Mouse (Mus musculus) cortical plate, adult 2 months (tissue): ENCODE measurements around the gene Nat8f5.
"Not testable (repeated sequence)": the region's sequence is repeated elsewhere in the genome, so short reads cannot be mapped to it uniquely, and the experiment has no call there.

Source experiments
- CTCF ChIP-seq: fragments of 200-500 bp; IDR thresholded peaks from 2 replicates; pipeline ENCODE4 v1.5.1; 2011; ENCODE audit warnings: mild to moderate bottlenecking, control low read depth, low read length; ENCODE audit not compliant: insufficient read depth; ENCODE audit errors: extremely low read depth
- POLR2A ChIP-seq: fragments of 200-500 bp; IDR thresholded peaks from 2 replicates; pipeline ENCODE4 v1.6.1; 2011; ENCODE audit warnings: mild to moderate bottlenecking, low read length, control low read depth; ENCODE audit not compliant: insufficient read depth; ENCODE audit errors: extremely low read depth

DNA sequence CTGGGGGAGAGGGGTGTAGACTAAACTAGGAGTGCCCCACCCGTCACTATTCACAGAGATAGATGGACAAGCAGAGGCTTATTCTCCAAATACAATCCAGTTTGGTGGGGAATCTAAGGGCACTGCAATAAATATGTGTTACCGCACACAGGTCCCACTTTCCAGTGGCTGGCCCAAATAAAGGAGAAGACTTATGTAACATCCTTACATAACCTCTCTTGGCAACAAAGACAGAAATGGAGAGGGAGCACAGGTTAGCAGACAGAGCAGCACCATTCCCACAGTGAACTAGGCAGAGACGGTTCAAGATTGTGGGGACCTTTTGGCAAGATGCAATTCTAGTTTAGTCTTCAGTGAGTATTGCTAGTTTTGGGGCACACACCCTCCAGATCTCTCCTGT, 10.3 kb downstream of the Nat8f5 start:
- not testable (repeated sequence) for TF ChIP-seq POLR2A, CTCF
